Mouse (Mus musculus): ENCODE data around the gene Herpud1. TPM values are rescaled to one million over a fixed set of nuclear protein-coding genes. Genes with fewer than 3 reads are reported as not detected.

Herpud1 gene
- polyA plus RNA-seq, 1 experiment, result 56.0 TPM

DNA sequence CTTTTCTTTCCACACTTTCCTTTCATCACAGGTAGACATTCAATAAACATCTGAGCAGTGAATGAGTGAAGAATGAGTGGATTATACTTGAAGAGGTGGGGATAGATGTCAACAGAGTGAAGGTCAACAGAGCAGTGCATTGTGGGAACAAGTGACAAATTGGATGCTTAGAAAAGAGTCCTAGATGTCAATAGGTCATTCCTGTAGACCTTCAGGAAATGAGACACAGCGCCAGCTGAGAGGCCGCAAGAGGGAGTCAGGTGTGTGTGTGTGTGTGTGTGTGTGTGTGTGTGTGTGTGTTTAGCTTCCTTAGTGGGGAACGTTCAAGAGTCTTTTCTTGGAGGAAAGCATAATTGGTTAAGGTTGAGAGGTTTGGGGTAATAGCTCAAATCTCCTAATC lies 10.1 kb upstream of the Herpud1 start:
- no peak for TF ChIP-seq POLR2A (IDR thresholded peaks at IDR 0.05; ENCODE audit: borderline replicate concordance, extremely low read depth, insufficient read depth, insufficient read length, poor library complexity, severe bottlenecking)
- TF ChIP-seq CTCF (IDR thresholded peaks at IDR 0.05; ENCODE audit: borderline replicate concordance, extremely low read depth, insufficient read depth, insufficient read length), result no peak
- no peak for DNase-seq (ENCODE audit: low read depth)

DNA sequence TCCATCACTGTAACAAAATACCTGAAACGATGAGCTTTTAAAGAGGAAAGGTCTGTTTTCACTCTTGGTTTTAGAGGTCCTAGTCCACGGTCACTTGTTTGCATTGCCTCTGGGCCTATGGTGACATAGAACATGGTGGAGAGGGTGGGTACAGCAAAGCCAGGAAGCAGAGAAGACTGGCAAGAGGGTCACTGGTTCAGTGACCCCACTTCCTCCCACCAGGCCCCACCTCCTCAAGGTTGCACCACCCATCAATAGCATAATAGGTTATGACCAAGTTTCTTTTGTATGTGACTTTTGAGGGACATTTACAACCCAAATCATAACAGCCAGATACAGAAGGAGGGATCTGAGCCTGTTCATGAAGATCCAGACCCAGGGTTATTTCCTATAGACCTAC lies 9.7 kb upstream of the Herpud1 start:
- TF ChIP-seq CTCF (IDR thresholded peaks at IDR 0.05; ENCODE audit: borderline replicate concordance, extremely low read depth, insufficient read depth, insufficient read length) (no peak), POLR2A (IDR thresholded peaks at IDR 0.05; ENCODE audit: borderline replicate concordance, extremely low read depth, insufficient read depth, insufficient read length, poor library complexity, severe bottlenecking) (no peak)
- DNase-seq (ENCODE audit: low read depth), result no peak

DNA sequence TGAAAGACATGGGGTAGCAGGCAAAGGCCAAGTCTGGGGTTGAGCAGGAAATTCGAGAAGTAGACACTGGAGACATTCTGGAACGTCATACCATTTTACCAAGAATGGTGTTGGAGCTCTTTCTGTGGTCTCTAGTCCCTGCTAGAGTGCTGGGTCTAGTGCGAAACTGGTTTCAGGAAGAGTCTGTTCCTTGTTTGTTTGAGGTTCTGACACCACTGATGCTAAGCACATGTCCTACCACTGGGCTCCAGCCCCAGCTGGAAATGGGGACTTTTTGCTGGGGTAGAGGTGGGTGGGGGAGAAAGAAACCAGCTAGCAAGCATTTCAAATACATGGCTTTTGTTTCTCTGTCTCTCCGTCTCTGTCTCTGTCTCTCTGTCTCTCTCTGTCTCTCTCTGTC lies 9.2 kb upstream of the Herpud1 start:
- no peak for TF ChIP-seq POLR2A (IDR thresholded peaks at IDR 0.05; ENCODE audit: borderline replicate concordance, extremely low read depth, insufficient read depth, insufficient read length, poor library complexity, severe bottlenecking)
- TF ChIP-seq CTCF (IDR thresholded peaks at IDR 0.05; ENCODE audit: borderline replicate concordance, extremely low read depth, insufficient read depth, insufficient read length), result no peak
- no peak for DNase-seq (ENCODE audit: low read depth)

DNA sequence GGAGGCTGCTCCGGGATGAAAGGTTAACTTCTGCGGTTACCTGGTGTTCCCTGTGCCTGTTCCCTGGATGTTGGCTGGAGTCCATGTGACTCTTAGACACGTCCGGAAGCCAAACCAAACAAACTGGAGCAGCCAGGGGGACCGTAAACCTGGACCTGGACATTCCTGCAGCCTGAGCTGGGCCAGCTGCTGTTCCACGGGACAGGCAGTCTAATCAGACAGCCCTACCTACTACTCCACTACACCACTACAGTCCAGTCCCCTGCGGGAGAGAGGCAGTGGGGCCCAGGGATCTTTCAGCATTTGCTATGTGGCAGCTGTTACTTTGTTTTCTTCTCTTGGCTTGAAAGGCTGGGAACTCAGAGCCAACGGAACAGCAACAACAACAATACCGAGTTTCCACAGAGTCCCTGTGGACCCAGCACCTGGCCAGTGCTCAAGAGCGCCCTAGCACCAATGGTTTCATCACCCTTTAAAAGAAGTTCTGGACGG lies 8.5 kb upstream of the Herpud1 start:
- TF ChIP-seq POLR2A (IDR thresholded peaks at IDR 0.05; ENCODE audit: borderline replicate concordance, extremely low read depth, insufficient read depth, insufficient read length, poor library complexity, severe bottlenecking) (no peak), CTCF (IDR thresholded peaks at IDR 0.05; ENCODE audit: borderline replicate concordance, extremely low read depth, insufficient read depth, insufficient read length) (no peak)
- DNase-seq (ENCODE audit: low read depth), result peak; percentile 20

DNA sequence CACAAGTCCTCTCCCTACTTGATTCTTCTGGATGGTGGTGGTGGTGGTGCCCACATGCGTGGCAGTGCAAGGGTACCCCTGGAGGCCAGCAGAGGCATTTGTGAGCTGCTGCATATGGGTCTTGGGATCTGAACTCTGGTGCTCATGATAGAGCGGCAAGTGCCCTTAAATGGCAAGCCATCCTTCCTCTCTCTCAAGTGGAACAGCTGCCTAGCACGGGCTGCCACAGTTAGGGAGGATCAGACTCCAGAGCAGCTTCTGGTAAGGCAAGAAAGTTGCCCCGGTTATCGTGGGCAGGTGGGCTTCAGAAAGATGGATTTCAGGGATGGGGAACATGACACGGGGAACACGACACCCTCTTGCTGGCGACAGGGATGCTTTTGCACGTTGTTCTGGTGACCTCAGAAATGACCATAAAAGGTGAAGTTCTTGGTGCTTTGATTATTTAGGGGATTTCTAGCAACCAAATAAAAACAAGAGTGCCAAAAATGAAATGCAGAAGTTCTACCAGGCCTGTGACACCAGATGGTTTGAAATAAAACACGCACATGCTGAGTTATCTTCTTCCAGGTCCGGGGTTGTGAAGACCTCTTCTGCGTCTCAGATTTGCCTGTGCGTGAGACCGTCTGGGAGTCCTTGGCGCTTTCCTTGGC lies 7.3 kb upstream of the Herpud1 start:
- DNase-seq (ENCODE audit: low read depth), result no peak
- TF ChIP-seq POLR2A (IDR thresholded peaks at IDR 0.05; ENCODE audit: borderline replicate concordance, extremely low read depth, insufficient read depth, insufficient read length, poor library complexity, severe bottlenecking) (no peak), CTCF (IDR thresholded peaks at IDR 0.05; ENCODE audit: borderline replicate concordance, extremely low read depth, insufficient read depth, insufficient read length) (no peak)

DNA sequence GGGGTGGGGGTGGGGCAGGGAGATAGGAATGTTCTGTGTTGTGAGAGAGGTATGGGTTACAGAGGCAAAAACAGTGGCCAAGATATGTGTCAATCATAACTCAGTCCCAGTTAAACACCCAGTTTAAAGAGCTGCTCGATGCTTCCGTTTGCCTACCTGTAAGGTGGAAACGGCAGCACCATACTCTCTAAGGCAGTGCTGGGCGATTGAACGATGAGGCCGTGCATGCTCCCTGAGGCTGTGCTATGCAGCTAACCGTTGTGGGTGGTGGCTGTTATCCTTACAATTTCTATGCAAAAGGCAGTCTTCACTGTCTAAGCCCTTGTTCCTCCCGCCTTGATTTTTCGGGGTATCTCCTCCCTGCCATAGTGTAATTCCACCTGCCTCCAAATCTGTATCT lies 6.6 kb upstream of the Herpud1 start:
- TF ChIP-seq CTCF (IDR thresholded peaks at IDR 0.05; ENCODE audit: borderline replicate concordance, extremely low read depth, insufficient read depth, insufficient read length), result no peak
- TF ChIP-seq POLR2A (IDR thresholded peaks at IDR 0.05; ENCODE audit: borderline replicate concordance, extremely low read depth, insufficient read depth, insufficient read length, poor library complexity, severe bottlenecking), result no peak
- DNase-seq (ENCODE audit: low read depth), result no peak

DNA sequence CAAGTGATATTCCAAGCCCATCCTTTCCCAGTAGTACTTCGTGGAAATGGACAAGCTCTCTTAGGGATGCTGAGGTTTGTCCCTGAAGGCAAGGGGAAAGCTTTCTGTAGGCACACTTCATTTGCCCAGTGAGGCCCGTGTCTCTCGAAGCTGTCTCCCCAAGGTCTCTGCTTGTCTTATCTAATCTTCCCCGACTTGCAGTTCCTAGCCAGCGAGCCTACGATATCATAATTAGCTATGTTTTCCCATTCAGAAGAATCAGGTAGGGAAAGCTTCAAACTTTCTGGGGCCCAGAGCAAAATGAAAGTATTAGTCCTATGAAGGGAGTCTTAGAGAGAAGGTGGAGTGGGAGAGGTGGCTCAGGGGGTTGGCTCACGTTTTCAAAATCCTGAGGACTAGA lies 2.1 kb upstream of the Herpud1 start:
- TF ChIP-seq CTCF (IDR thresholded peaks at IDR 0.05; ENCODE audit: borderline replicate concordance, extremely low read depth, insufficient read depth, insufficient read length) (no peak), POLR2A (IDR thresholded peaks at IDR 0.05; ENCODE audit: borderline replicate concordance, extremely low read depth, insufficient read depth, insufficient read length, poor library complexity, severe bottlenecking) (no peak)
- DNase-seq (ENCODE audit: low read depth), result no peak

DNA sequence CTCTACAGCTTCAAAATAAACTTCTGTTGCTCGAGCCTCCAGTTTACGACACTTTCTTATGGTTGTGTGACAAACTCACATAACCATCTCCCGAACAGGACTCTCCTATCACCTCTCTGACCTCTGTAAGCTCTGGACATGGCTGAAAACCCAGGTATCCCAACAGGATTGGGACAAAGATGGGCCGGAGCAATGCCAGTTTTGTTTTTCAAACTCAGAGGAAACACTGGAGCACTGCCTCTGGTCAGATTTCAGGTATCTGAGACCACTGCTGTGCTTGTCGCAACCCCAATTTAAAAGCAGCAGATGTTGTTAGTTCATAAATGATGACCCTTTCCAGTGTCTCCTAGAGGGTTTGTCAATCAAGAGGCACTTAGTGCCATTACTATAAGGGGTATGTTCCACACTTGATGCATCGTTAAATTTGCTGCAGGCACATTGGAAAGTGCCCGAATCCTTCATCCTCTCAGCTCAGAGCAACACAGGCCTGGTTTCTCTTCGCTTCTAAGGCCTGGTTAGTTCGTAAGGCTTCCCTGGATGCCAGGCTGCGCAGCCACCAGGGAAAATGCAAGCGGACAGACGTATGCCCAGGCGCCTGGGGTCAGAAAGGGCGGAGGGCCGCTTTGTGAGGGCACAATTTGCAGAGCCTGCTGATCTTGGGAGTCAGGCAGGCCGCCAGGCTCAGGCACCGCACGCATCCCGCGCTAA lies 578 bp upstream of the Herpud1 start:
- TF ChIP-seq POLR2A (IDR thresholded peaks at IDR 0.05; ENCODE audit: borderline replicate concordance, extremely low read depth, insufficient read depth, insufficient read length, poor library complexity, severe bottlenecking) (no peak), CTCF (IDR thresholded peaks at IDR 0.05; ENCODE audit: borderline replicate concordance, extremely low read depth, insufficient read depth, insufficient read length) (no peak)
- DNase-seq (ENCODE audit: low read depth), result no peak

DNA sequence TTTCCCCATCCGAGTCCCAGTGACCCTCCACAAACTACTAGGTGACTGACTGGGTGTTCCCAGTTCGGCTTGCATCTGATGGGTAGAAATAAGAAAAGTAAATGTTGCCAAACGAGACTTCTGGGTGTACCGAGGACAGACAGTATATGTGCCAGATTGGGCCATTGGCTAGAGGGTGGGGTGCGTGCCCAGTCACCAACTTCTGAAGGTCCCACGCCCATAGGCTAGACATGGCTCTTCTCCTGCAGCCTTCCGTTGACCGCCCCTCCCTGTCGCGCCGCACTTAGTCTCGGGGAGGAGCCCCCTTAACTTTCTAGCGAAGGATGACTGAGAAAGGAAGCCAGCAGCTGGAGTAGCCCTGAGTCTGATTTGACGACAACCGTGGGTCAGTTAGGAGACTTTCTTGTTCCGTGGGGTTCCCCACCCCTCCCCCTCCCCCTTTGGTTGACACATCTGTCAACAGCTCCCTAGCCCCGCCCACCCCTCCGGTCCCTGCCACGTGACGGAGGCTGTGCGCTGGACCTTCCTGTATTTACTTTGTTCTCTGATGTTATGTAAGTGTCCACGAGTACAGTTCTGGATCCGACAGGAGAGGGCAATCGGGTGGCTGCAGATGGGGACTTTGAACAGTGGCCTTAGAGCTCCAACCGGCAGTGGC lies 918 bp downstream of the Herpud1 start:
- peak; percentile 89 for DNase-seq (ENCODE audit: low read depth)
- TF ChIP-seq POLR2A (IDR thresholded peaks at IDR 0.05; ENCODE audit: borderline replicate concordance, extremely low read depth, insufficient read depth, insufficient read length, poor library complexity, severe bottlenecking) (no peak), CTCF (IDR thresholded peaks at IDR 0.05; ENCODE audit: borderline replicate concordance, extremely low read depth, insufficient read depth, insufficient read length) (no peak)

DNA sequence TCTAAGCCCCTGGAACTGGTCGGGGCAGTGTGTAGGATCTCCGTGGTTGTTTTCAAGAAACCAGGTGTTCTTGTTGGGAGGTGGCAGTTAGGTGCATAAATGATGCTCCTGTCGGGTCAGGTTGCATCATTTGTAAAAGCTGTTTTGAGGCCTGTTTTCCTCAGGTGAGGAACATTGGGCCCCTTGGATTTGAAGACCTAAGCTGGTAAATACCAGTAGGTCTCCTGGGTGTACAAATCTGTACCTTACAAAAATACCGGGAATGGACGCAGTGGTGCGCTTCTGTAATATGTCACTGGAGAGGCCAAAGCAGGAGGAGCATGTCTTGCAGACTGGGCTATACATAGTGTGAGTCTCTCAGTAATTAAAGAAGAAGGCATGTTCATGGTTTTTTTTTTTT lies 1.5 kb downstream of the Herpud1 start:
- TF ChIP-seq CTCF (IDR thresholded peaks at IDR 0.05; ENCODE audit: borderline replicate concordance, extremely low read depth, insufficient read depth, insufficient read length) (no peak), POLR2A (IDR thresholded peaks at IDR 0.05; ENCODE audit: borderline replicate concordance, extremely low read depth, insufficient read depth, insufficient read length, poor library complexity, severe bottlenecking) (no peak)
- DNase-seq (ENCODE audit: low read depth), result no peak

DNA sequence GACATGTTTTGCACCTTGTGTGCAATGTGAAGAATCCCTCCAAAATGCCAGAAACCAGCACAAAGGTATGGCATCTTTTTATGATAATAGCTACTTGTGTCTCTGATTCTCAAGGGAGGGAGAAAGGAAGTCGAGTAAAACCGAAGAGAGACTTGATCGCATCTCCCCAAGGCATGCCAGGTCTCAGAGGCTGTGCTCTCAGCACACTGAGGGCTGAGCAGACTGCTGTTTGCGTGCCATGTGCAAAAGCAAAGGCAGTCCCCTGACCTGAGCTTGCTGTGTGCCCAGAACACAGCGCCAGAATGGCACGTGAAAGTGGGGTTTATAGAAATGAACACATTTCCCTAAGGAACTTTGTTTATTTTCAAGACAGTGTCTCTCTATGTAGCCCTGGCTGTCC lies 3.3 kb downstream of the Herpud1 start:
- no peak for DNase-seq (ENCODE audit: low read depth)
- TF ChIP-seq POLR2A (IDR thresholded peaks at IDR 0.05; ENCODE audit: borderline replicate concordance, extremely low read depth, insufficient read depth, insufficient read length, poor library complexity, severe bottlenecking), result no peak
- TF ChIP-seq CTCF (IDR thresholded peaks at IDR 0.05; ENCODE audit: borderline replicate concordance, extremely low read depth, insufficient read depth, insufficient read length), result no peak
